Mouse (Mus musculus) limb, embryonic 14.5 days (tissue): ENCODE measurements at regions not wholly inside any gene's neighbourhood (a gene's known extent, or its start where the extent isn't known, plus 50 kb on each side); places are given as distances from the start of the nearest gene placed in this dataset.
A peak's percentile ranks its signal among the peaks of the same experiment; 100 is the strongest.

Experiments
- ATAC-seq: fragments of 200-750 bp; cut with Nextera tagmentation; 2 replicates; pipeline ENCODE4 v1.8.0; 2017; ENCODE audit warnings: low read depth, moderate number of reproducible peaks, moderate TSS enrichment; ENCODE audit not compliant: low FRiP score
- DNase-seq: peaks from one replicate; pipeline ENCODE4 v3.0.0-alpha.2; 2015; ENCODE audit warnings: low spot score
- H3K27ac ChIP-seq: fragments of 300-500 bp; sonication (generic); replicated peaks from 2 replicates; pipeline ENCODE4 v1.5.1; 2014; ENCODE audit warnings: low read depth, mild to moderate bottlenecking, low read length, moderate library complexity, mixed read lengths
- H3K27me3 ChIP-seq: fragments of 300-500 bp; sonication (generic); 2 replicates; pipeline ENCODE4 v1.6.1; 2014; ENCODE audit warnings: low read length, mixed read lengths; ENCODE audit not compliant: control insufficient read depth, insufficient read depth
- H3K36me3 ChIP-seq: fragments of 300-500 bp; sonication (generic); 2 replicates; pipeline ENCODE4 v1.6.1; 2014; ENCODE audit warnings: mild to moderate bottlenecking, low read length, moderate library complexity, mixed read lengths; ENCODE audit not compliant: control insufficient read depth, insufficient read depth
- H3K4me1 ChIP-seq: fragments of 300-500 bp; sonication (generic); 2 replicates; pipeline ENCODE4 v1.6.1; 2014; ENCODE audit warnings: antibody characterized with exemption, low read length, mixed read lengths; ENCODE audit not compliant: control insufficient read depth, insufficient read depth
- H3K4me2 ChIP-seq: fragments of 300-500 bp; sonication (generic); replicated peaks from 2 replicates; pipeline ENCODE4 v1.6.1; 2014; ENCODE audit warnings: low read depth, mild to moderate bottlenecking, low read length, moderate library complexity; ENCODE audit not compliant: severe bottlenecking
- H3K4me3 ChIP-seq: fragments of 300-500 bp; sonication (generic); replicated peaks from 2 replicates; pipeline ENCODE4 v1.5.1; 2014; ENCODE audit warnings: low read length
- H3K9ac ChIP-seq: fragments of 300-500 bp; sonication (generic); 2 replicates; pipeline ENCODE4 v1.6.1; 2014; ENCODE audit warnings: mild to moderate bottlenecking, low read depth, low read length, moderate library complexity; ENCODE audit not compliant: severe bottlenecking
- H3K9me3 ChIP-seq: fragments of 300-500 bp; sonication (generic); 2 replicates; pipeline ENCODE4 v1.6.1; 2016; ENCODE audit warnings: low read length; ENCODE audit not compliant: control insufficient read depth
- POLR2A ChIP-seq: fragments of 200-500 bp; IDR thresholded peaks from 2 replicates; pipeline ENCODE4 v1.8.0; 2012; ENCODE audit warnings: inconsistent platforms, mild to moderate bottlenecking, moderate library complexity, borderline replicate concordance; ENCODE audit not compliant: insufficient read depth, insufficient read length; ENCODE audit errors: extremely low read depth
- WGBS: fragments of 180-500 bp; shearing (Covaris S2); extraction: QIAGEN DNeasy Blood & Tissue Kit; methylation state at CpG from one replicate; pipeline ENCODE4 v1.1.7; 2014; 5-methylcytosine and 5-hydroxymethylcytosine counted together

- ATAC-seq (no peak), DNase-seq (no peak)
- Histone ChIP-seq H3K4me3 (no peak overlapping the region), H3K27me3 (no peaks in the 10 kb centered on the region), H3K9me3 (no peaks in the 10 kb centered on the region), H3K36me3 (no peaks in the 10 kb centered on the region), H3K4me2 (no peak overlapping the region), H3K27ac (no peak overlapping the region), H3K4me1 (peaks cover 14% of the 10 kb centered on the region; the same call in 1 of the 2 replicates), H3K9ac (no peak overlapping the region)
- TF ChIP-seq POLR2A, result no peak
- 95% methylated on average over 3 of the region's 3 CpGs for WGBS
Observed at GRCm38 (mm10) chr3:52650071-52650470, 367.0 kb downstream of the Cog6 start.

GRCm38 (mm10) chr3:52648836-52649500 is 368.1 kb downstream of the Cog6 start:
- Histone ChIP-seq H3K9ac (no peak overlapping the region), H3K9me3 (no peaks in the 10 kb centered on the region), H3K36me3 (no peaks in the 10 kb centered on the region), H3K4me2 (no peak overlapping the region), H3K4me1 (peaks cover 20% of the 10 kb centered on the region), H3K27me3 (no peaks in the 10 kb centered on the region), H3K27ac (no peak overlapping the region), H3K4me3 (no peak overlapping the region)
- 78% methylated on average over 4 of the region's 4 CpGs for WGBS
- DNase-seq (no peak), ATAC-seq (no peak)
- TF ChIP-seq POLR2A, result no peak

- 87% methylated on average over 5 of the region's 5 CpGs for WGBS
- H3K9ac ChIP-seq, result no peak overlapping the region
- no peak overlapping the region for H3K4me3 ChIP-seq
- H3K4me2 ChIP-seq, result no peak overlapping the region
- no peak for DNase-seq
- no peak for TF ChIP-seq POLR2A
- no peaks in the 10 kb centered on the region for H3K36me3 ChIP-seq
- no peak for ATAC-seq
- no peak overlapping the region for H3K27ac ChIP-seq
- peaks cover 29% of the 10 kb centered on the region for H3K4me1 ChIP-seq
- no peaks in the 10 kb centered on the region for H3K27me3 ChIP-seq
- H3K9me3 ChIP-seq, result no peaks in the 10 kb centered on the region
Observed at GRCm38 (mm10) chr3:52647900-52648299, 369.1 kb downstream of the Cog6 start.

GRCm38 (mm10) chr3:52647161-52647692 is 369.8 kb downstream of the Cog6 start:
- ATAC-seq, result no peak
- Histone ChIP-seq H3K4me2 (no peak overlapping the region), H3K27me3 (no peaks in the 10 kb centered on the region), H3K36me3 (no peaks in the 10 kb centered on the region), H3K4me1 (peaks cover 29% of the 10 kb centered on the region), H3K27ac (no peak overlapping the region), H3K4me3 (no peak overlapping the region), H3K9ac (no peak overlapping the region), H3K9me3 (no peaks in the 10 kb centered on the region)
- DNase-seq, result peak; percentile 37
- TF ChIP-seq POLR2A, result no peak
- 29% methylated on average over 10 of the region's 10 CpGs for WGBS

- TF ChIP-seq POLR2A, result no peak
- Histone ChIP-seq H3K4me2 (no peak overlapping the region), H3K36me3 (no peaks in the 10 kb centered on the region), H3K4me1 (peaks cover 31% of the 10 kb centered on the region), H3K9me3 (no peaks in the 10 kb centered on the region), H3K27ac (no peak overlapping the region), H3K27me3 (no peaks in the 10 kb centered on the region), H3K4me3 (no peak overlapping the region), H3K9ac (no peak overlapping the region)
- peak; percentile 35 for DNase-seq
- no peak for ATAC-seq
- 19% methylated on average over 12 of the region's 12 CpGs for WGBS
Observed at GRCm38 (mm10) chr3:52645156-52645555, 371.9 kb downstream of the Cog6 start.
